ENCODE assay signal across 15 mouse cellular contexts in genomic region chr16:56115706-56116105, GRCm38 (mm10).
DNase-seq lines count a peak whose midpoint lies in the region; ATAC-seq lines count a peak whose summit lies in the region.
"Had no signal": no experiment of that assay in that cellular context is flagged by ENCODE, and none has a peak within 500 bp of the region (broad histone marks: within the 10 kb centered on the region; RNA-seq: fewer than 3 reads in every experiment).

No protein-coding gene starts in this region.

- no peaks in the 10 kb centered on the region for H3K4me1 ChIP-seq in heart, embryonic 10.5 days
- no peaks in the 10 kb centered on the region for H3K4me1 ChIP-seq in midbrain, embryonic 11.5 days (ENCODE audit: control insufficient read depth, insufficient read depth, low read length)
- no peaks in the 10 kb centered on the region for H3K4me1 ChIP-seq in midbrain, embryonic 14.5 days (ENCODE audit: control insufficient read depth, insufficient read depth, low read length)
- H3K4me1 ChIP-seq in brown adipose tissue, adult 24 weeks (ENCODE audit: control insufficient read depth, insufficient read depth, insufficient read length, low read length), result no peaks in the 10 kb centered on the region
- no peaks in the 10 kb centered on the region for H3K4me1 ChIP-seq in forebrain, embryonic 12.5 days
- H3K4me1 ChIP-seq in forebrain, embryonic 11.5 days (replicated peaks; ENCODE audit: control insufficient read depth, insufficient read depth, low read length), result no peaks in the 10 kb centered on the region
- H3K4me1 ChIP-seq: kidney, embryonic 15.5 days; midbrain, embryonic 13.5 days; neural tube, embryonic 12.5 days had no signal

- WGBS in heart, embryonic 10.5 days, result 83% methylated on average over 3 of the region's 3 CpGs
- WGBS in midbrain, embryonic 11.5 days, result 88% methylated on average over 3 of the region's 3 CpGs
- 81% methylated on average over 3 of the region's 3 CpGs for WGBS in midbrain, embryonic 14.5 days
- WGBS in forebrain, embryonic 12.5 days, result 87% methylated on average over 3 of the region's 3 CpGs
- WGBS in forebrain, embryonic 11.5 days, result 91% methylated on average over 3 of the region's 3 CpGs

- ATAC-seq in midbrain, embryonic 11.5 days (ENCODE audit: low FRiP score), result no peak
- no peak for ATAC-seq in midbrain, embryonic 14.5 days (ENCODE audit: low FRiP score, low TSS enrichment)
- ATAC-seq in forebrain, embryonic 12.5 days (ENCODE audit: low FRiP score), result no peak
- ATAC-seq in forebrain, embryonic 11.5 days (replicated peaks; ENCODE audit: low FRiP score), result no peak
- ATAC-seq: forebrain, postnatal 0 days; midbrain, embryonic 13.5 days had no signal

- no peak overlapping the region for H3K27ac ChIP-seq in heart, embryonic 10.5 days
- no peak overlapping the region for H3K27ac ChIP-seq in midbrain, embryonic 11.5 days (ENCODE audit: low read depth, low read length)
- H3K27ac ChIP-seq in midbrain, embryonic 14.5 days (replicated peaks; ENCODE audit: low read depth, low read length), result no peak overlapping the region
- peak overlapping the region; percentile 4; the same call in 1 of the 2 replicates for H3K27ac ChIP-seq in brown adipose tissue, adult 24 weeks (replicated peaks; ENCODE audit: low read depth, low read length)
- H3K27ac ChIP-seq in forebrain, embryonic 12.5 days, result no peak overlapping the region
- no peak overlapping the region for H3K27ac ChIP-seq in forebrain, embryonic 11.5 days (ENCODE audit: low read depth, low read length)
- H3K27ac ChIP-seq: kidney, embryonic 15.5 days; left cerebral cortex, adult 2 months; midbrain, embryonic 13.5 days; neural tube, embryonic 12.5 days had no signal

- no peaks in the 10 kb centered on the region for H3K9me3 ChIP-seq in heart, embryonic 10.5 days
- H3K9me3 ChIP-seq in midbrain, embryonic 11.5 days (ENCODE audit: control insufficient read depth, low read length), result no peaks in the 10 kb centered on the region
- no peaks in the 10 kb centered on the region; the same call in 1 of the 2 replicates for H3K9me3 ChIP-seq in midbrain, embryonic 14.5 days (ENCODE audit: control insufficient read depth, low read length)
- 0 out of 2 replicates have a peak, but pooled peaks cover 4% of the 10 kb centered on the region for H3K9me3 ChIP-seq in forebrain, embryonic 12.5 days
- H3K9me3 ChIP-seq in forebrain, embryonic 11.5 days (ENCODE audit: control insufficient read depth, low read length), result no peaks in the 10 kb centered on the region
- H3K9me3 ChIP-seq: neural tube, embryonic 12.5 days had no signal

- no peak overlapping the region for H3K4me3 ChIP-seq in heart, embryonic 10.5 days
- H3K4me3 ChIP-seq in midbrain, embryonic 11.5 days (ENCODE audit: low read depth, low read length), result no peak overlapping the region
- no peak overlapping the region for H3K4me3 ChIP-seq in midbrain, embryonic 14.5 days (replicated peaks; ENCODE audit: low read depth, low read length)
- no peak overlapping the region for H3K4me3 ChIP-seq in brown adipose tissue, adult 24 weeks (ENCODE audit: insufficient read depth, low read depth, low read length)
- H3K4me3 ChIP-seq in forebrain, embryonic 12.5 days (replicated peaks), result no peak overlapping the region
- no peak overlapping the region for H3K4me3 ChIP-seq in forebrain, embryonic 11.5 days (ENCODE audit: low read depth, low read length)
- H3K4me3 ChIP-seq: kidney, embryonic 15.5 days; left cerebral cortex, adult 2 months; midbrain, embryonic 13.5 days; neural tube, embryonic 12.5 days had no signal

- no peaks in the 10 kb centered on the region for H3K27me3 ChIP-seq in heart, embryonic 10.5 days (ENCODE audit: insufficient read depth, poor library complexity, severe bottlenecking)
- no peaks in the 10 kb centered on the region for H3K27me3 ChIP-seq in midbrain, embryonic 11.5 days (ENCODE audit: control insufficient read depth, insufficient read depth, low read length)
- no peaks in the 10 kb centered on the region for H3K27me3 ChIP-seq in midbrain, embryonic 14.5 days (ENCODE audit: control insufficient read depth, insufficient read depth, low read length)
- H3K27me3 ChIP-seq in forebrain, embryonic 12.5 days, result no peaks in the 10 kb centered on the region
- H3K27me3 ChIP-seq in forebrain, embryonic 11.5 days (ENCODE audit: control insufficient read depth, insufficient read depth, low read length), result no peaks in the 10 kb centered on the region
- H3K27me3 ChIP-seq: kidney, embryonic 15.5 days; midbrain, embryonic 13.5 days; neural tube, embryonic 12.5 days had no signal

- DNase-seq in heart, adult 18-20 months, result peak; percentile 47 to 64
- no peak for DNase-seq in heart, embryonic 10.5 days (ENCODE audit: low spot score)
- DNase-seq in midbrain, embryonic 11.5 days (ENCODE audit: low spot score, missing footprints), result peak; percentile 39
- DNase-seq in midbrain, embryonic 14.5 days, result no peak
- DNase-seq in lung, postnatal 14 days, result peak; percentile 16
- DNase-seq in forebrain, embryonic 11.5 days (ENCODE audit: low spot score), result no peak
- DNase-seq: cerebellum, adult 18-20 months; forebrain, postnatal 0 days; thymus, postnatal 14 days had no signal

- H3K36me3 ChIP-seq in heart, embryonic 10.5 days, result peaks cover 34% of the 10 kb centered on the region
- peaks cover 8% of the 10 kb centered on the region for H3K36me3 ChIP-seq in midbrain, embryonic 11.5 days (ENCODE audit: control insufficient read depth, insufficient read depth, low read length)
- peaks cover 36% of the 10 kb centered on the region for H3K36me3 ChIP-seq in midbrain, embryonic 14.5 days (ENCODE audit: control insufficient read depth, insufficient read depth, low read length)
- peaks cover 23% of the 10 kb centered on the region for H3K36me3 ChIP-seq in forebrain, embryonic 12.5 days (replicated peaks)
- peaks cover 6% of the 10 kb centered on the region; the same call in 1 of the 2 replicates for H3K36me3 ChIP-seq in forebrain, embryonic 11.5 days (ENCODE audit: control insufficient read depth, insufficient read depth, low read length)

- H3K4me2 ChIP-seq in midbrain, embryonic 11.5 days, result no peak overlapping the region
- no peak overlapping the region for H3K4me2 ChIP-seq in midbrain, embryonic 14.5 days (ENCODE audit: low read length)
- H3K4me2 ChIP-seq in forebrain, embryonic 12.5 days, result no peak overlapping the region
- H3K4me2 ChIP-seq in forebrain, embryonic 11.5 days (ENCODE audit: low read depth, low read length, severe bottlenecking), result no peak overlapping the region
- H3K4me2 ChIP-seq: kidney, embryonic 15.5 days; midbrain, embryonic 13.5 days; neural tube, embryonic 12.5 days had no signal

- no peak overlapping the region for H3K9ac ChIP-seq in midbrain, embryonic 11.5 days (ENCODE audit: low read length)
- H3K9ac ChIP-seq in midbrain, embryonic 14.5 days (replicated peaks; ENCODE audit: low read length), result no peak overlapping the region
- H3K9ac ChIP-seq in forebrain, embryonic 12.5 days, result no peak overlapping the region
- H3K9ac ChIP-seq in forebrain, embryonic 11.5 days (ENCODE audit: low read length), result no peak overlapping the region
- H3K9ac ChIP-seq: forebrain, postnatal 0 days; kidney, embryonic 15.5 days; midbrain, embryonic 13.5 days; neural tube, embryonic 12.5 days had no signal

Comparison
In these comparisons a context has a peak if more than half of its experiments do, and no peak if none do; other contexts are left out.
1. DNase-seq: peak in heart, adult 18-20 months (2 of 2), midbrain, embryonic 11.5 days (single experiment) and lung, postnatal 14 days (single experiment); none in heart, embryonic 10.5 days (single experiment), midbrain, embryonic 14.5 days (single experiment) and forebrain, embryonic 11.5 days (single experiment).